Mouse (Mus musculus) mouse trophoblast stem cell (cell line): ENCODE data around the gene Pafah1b1.

Experiments
- in situ Hi-C, 2 experiments: fragments of 300-500 bp; cut with MseI, MboI; formaldehyde crosslinking; loops; 2 replicates in 1 of 2; 3 replicates in 1 of 2; pipeline ENCODE4 v1.15.1; 2025

Gene Pafah1b1

GRCm38 (mm10) chr11:74724235-74724791, at the start of gene Pafah1b1:
Gene Pafah1b1, minus strand, starts transcription at chr11:74724670.
- in situ Hi-C loops, result no loop called here

GRCm38 (mm10) chr11:74772386-74772785, 47.9 kb upstream of the Pafah1b1 start:
- in situ Hi-C loops, result no loop called here

- in situ Hi-C loops, result no loop called here
These were observed 47.2 kb upstream of the Pafah1b1 start for GRCm38 (mm10) chr11:74771650-74772049.

- in situ Hi-C loops, result no loop called here
These were observed 46.8 kb upstream of the Pafah1b1 start for GRCm38 (mm10) chr11:74771234-74771633.

GRCm38 (mm10) chr11:74770595-74771207, 46.2 kb upstream of the Pafah1b1 start, which contains the start of gene Mettl16:
Gene Mettl16, plus strand, starts transcription at chr11:74770830.
- in situ Hi-C loops, result no loop called here

GRCm38 (mm10) chr11:74770037-74770436, 45.6 kb upstream of the Pafah1b1 start:
- in situ Hi-C loops, result no loop called here

- in situ Hi-C loops, result no loop called here
These were observed 43.6 kb upstream of the Pafah1b1 start for GRCm38 (mm10) chr11:74768045-74768444.

- in situ Hi-C loops, result no loop called here
These were observed 43.0 kb upstream of the Pafah1b1 start for GRCm38 (mm10) chr11:74767469-74767868.

- in situ Hi-C loops, result no loop called here
These were observed 39.6 kb upstream of the Pafah1b1 start for GRCm38 (mm10) chr11:74763960-74764625.

- in situ Hi-C loops, result no loop called here
These were observed 36.7 kb upstream of the Pafah1b1 start for GRCm38 (mm10) chr11:74761011-74761705.

GRCm38 (mm10) chr11:74756631-74757030, 32.2 kb upstream of the Pafah1b1 start:
- in situ Hi-C loops, result no loop called here

- in situ Hi-C loops, result no loop called here
These were observed 27.0 kb upstream of the Pafah1b1 start for GRCm38 (mm10) chr11:74751352-74752066.

GRCm38 (mm10) chr11:74750662-74751351, 26.3 kb upstream of the Pafah1b1 start:
- in situ Hi-C loops, result no loop called here

- in situ Hi-C loops, result no loop called here
These were observed 24.8 kb upstream of the Pafah1b1 start for GRCm38 (mm10) chr11:74749241-74749640.

- in situ Hi-C loops, result no loop called here
These were observed 23.6 kb upstream of the Pafah1b1 start for GRCm38 (mm10) chr11:74748022-74748421.

GRCm38 (mm10) chr11:74737861-74738260, 13.4 kb upstream of the Pafah1b1 start:
- in situ Hi-C loops, result no loop called here

- in situ Hi-C loops, result no loop called here
These were observed 10.4 kb upstream of the Pafah1b1 start for GRCm38 (mm10) chr11:74734917-74735316.

GRCm38 (mm10) chr11:74725181-74725580, 711 bp upstream of the Pafah1b1 start:
- in situ Hi-C loops, result no loop called here

GRCm38 (mm10) chr11:74723357-74724234, 874 bp downstream of the Pafah1b1 start:
- in situ Hi-C loops, result no loop called here

GRCm38 (mm10) chr11:74721971-74722370, 2.5 kb downstream of the Pafah1b1 start:
- in situ Hi-C loops, result no loop called here
